Mouse (Mus musculus): ENCODE measurements around the gene Kptn. TPM values are rescaled to one million over a fixed set of nuclear protein-coding genes. Genes with fewer than 3 reads are reported as not detected.

Kptn gene
- polyA plus RNA-seq, 1 experiment from 2014 or later: 26.7 TPM

DNA sequence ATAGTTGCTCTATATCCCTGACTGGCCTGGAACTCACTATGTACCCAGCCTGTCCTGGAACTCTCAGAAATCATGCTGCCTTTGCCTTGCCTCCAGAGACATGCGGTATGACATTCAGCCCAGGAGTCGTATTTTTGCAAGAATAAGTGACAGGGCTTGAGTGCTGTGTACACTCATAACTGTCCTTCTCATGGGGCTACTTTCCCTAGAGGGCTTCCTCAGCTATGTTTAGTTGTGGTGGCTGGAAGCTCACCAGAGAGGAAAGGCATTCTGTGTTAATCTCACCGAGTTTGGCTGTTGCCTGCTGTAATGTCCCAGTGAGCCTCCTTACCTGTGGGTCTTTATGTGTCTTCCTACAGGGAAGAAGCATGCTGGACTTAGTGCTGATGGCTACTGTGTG is 25.1 kb upstream of the Kptn start:
- no peaks in the 10 kb centered on the region for H3K36me3 ChIP-seq (ENCODE audit: insufficient read depth)
- H3K4me3 ChIP-seq (ENCODE audit: low read depth, low read length): no peak overlapping the region
- 0 out of 2 replicates have a peak, but pooled peaks cover 5% of the 10 kb centered on the region for H3K4me1 ChIP-seq (ENCODE audit: insufficient read depth)
- WGBS: 58% methylated on average over 3 of the region's 3 CpGs
- no peak overlapping the region for H3K9ac ChIP-seq
- TF ChIP-seq CTCF (IDR thresholded peaks at IDR 0.05; ENCODE audit: low read depth): no peak
- DNase-seq (no peak), ATAC-seq (ENCODE audit: insufficient read depth) (no peak)
- no peaks in the 10 kb centered on the region for H3K27me3 ChIP-seq (ENCODE audit: insufficient read depth, low read length)
- H3K4me2 ChIP-seq: no peak overlapping the region
- H3K27ac ChIP-seq (ENCODE audit: low read depth): no peak overlapping the region
- no peaks in the 10 kb centered on the region for H3K9me3 ChIP-seq (ENCODE audit: low read depth, low read length)

DNA sequence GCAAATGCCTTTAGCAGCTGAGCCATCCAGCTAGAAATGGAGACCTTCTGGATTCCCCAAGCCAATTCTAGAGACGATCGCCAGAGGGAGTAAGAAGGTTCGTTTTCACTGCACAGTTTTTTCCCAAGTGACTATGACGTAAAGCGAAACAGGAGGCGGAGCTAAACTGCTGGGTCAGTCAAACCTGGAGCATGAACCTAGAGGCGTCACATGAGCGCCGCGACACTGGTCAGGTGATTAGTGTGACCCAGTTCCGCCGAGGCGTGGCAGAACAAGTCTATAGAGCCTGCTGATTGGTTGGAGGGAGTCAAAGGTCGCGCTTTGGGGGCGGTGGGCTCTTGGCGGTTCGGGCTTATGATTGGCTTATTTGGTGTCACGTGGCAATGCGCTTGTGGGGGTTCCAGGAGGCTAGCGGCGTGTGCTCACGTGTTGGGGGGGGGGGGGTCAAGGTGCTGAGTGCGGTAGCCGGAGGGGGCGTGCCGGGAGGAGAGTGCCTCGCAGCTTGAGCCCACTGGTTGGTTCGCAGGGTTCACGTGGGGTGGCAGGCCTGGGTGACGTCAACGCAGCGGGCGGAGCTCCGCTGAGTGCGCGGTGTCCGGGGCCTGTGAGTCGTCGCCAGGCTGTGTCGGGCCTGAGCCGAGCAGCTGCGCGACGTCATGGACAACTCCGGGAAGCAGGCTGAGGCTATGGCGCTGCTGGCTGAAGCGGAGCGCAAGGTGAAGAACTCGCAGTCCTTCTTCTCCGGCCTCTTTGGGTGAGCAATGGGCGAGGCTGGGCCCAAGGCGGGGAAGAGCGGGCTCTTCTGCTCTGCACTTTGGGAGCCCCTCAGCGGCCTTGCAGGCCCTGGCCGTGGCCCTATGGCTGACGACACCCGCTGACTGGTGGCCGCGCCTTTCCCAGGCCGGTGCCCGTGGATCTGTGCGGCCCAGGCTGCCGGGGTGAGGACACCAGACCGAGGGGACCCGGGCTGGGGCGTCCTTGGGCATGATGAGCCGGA is 21.4 kb upstream of the Kptn start, which contains the start of gene Napa:
Napa (plus strand) TSS at position 438 of the 997 bp plus-strand sequence.
- Histone ChIP-seq H3K27me3 (ENCODE audit: insufficient read depth, low read length) (no peaks in the 10 kb centered on the region), H3K27ac (ENCODE audit: low read depth) (peak within 1 kb of the TSS; percentile 92), H3K4me3 (ENCODE audit: low read depth, low read length) (peak within 1 kb of the TSS; percentile 97), H3K36me3 (ENCODE audit: insufficient read depth) (peaks cover 22% of the 10 kb centered on the region), H3K4me1 (ENCODE audit: insufficient read depth) (0 out of 2 replicates have a peak, but pooled peaks cover 5% of the 10 kb centered on the region), H3K9me3 (ENCODE audit: low read depth, low read length) (no peaks in the 10 kb centered on the region), H3K4me2 (peak within 1 kb of the TSS; percentile 93), H3K9ac (peak within 1 kb of the TSS; percentile 98)
- peak; percentile 99 for ATAC-seq (ENCODE audit: insufficient read depth)
- TF ChIP-seq CTCF (IDR thresholded peaks at IDR 0.05; ENCODE audit: low read depth): peak; percentile 76
- DNase-seq: peak; percentile 100
- WGBS: under 1% methylated on average over 66 of the region's 68 CpGs

DNA sequence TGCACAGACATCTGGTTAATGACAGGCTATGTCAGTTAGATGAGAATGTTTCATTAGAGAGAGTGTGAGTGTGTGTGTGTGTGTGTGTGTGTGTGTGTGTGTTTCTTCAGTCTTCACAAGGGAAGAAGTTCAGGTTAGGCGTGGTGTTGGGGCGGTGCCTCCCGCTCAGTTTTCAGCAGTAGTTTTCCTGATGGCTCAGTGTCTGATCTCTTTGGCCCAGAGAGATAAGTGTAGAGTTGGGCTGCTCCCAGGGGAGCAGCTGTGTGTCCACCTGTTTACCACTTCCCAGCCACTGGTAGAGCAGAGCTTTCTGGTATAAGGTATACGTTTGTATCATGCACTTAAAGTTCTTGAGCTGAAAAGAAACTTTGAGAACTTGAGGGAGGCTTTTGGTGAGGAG is 19.8 kb upstream of the Kptn start:
- peak overlapping the region; percentile 98 for H3K9ac ChIP-seq
- H3K4me1 ChIP-seq (ENCODE audit: insufficient read depth): 0 out of 2 replicates have a peak, but pooled peaks cover 5% of the 10 kb centered on the region
- H3K4me2 ChIP-seq: peak overlapping the region; percentile 93
- H3K4me3 ChIP-seq (ENCODE audit: low read depth, low read length): peak overlapping the region; percentile 97
- no peak for ATAC-seq (ENCODE audit: insufficient read depth)
- 72% methylated on average over 4 of the region's 4 CpGs for WGBS
- H3K36me3 ChIP-seq (ENCODE audit: insufficient read depth): peaks cover 38% of the 10 kb centered on the region
- no peak for TF ChIP-seq CTCF (IDR thresholded peaks at IDR 0.05; ENCODE audit: low read depth)
- no peaks in the 10 kb centered on the region for H3K27me3 ChIP-seq (ENCODE audit: insufficient read depth, low read length)
- H3K9me3 ChIP-seq (ENCODE audit: low read depth, low read length): no peaks in the 10 kb centered on the region
- DNase-seq: no peak
- H3K27ac ChIP-seq (ENCODE audit: low read depth): no peak overlapping the region

DNA sequence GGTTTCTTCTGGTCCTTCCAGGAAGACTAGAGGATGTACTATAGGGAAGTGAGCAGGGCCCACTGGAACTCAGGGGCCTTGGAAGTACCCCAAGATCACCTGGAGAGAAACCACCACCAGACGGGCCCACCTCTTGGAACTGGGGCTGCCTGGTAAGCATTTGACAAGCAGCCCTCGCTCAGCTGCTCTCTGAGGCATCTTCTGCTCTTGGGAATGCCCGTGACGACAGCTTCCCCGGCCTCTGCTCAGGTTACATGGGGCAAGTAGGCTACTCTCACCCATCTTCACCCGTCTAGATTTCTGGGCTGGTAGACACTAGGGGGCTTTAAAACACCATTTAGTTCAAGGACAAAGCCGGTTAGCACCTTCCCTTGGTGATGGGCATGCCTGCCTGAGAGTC is 18.6 kb upstream of the Kptn start:
- DNase-seq (no peak), ATAC-seq (ENCODE audit: insufficient read depth) (no peak)
- H3K27ac ChIP-seq (ENCODE audit: low read depth): no peak overlapping the region
- H3K9me3 ChIP-seq (ENCODE audit: low read depth, low read length): no peaks in the 10 kb centered on the region
- 0 out of 2 replicates have a peak, but pooled peaks cover 5% of the 10 kb centered on the region for H3K4me1 ChIP-seq (ENCODE audit: insufficient read depth)
- H3K36me3 ChIP-seq (ENCODE audit: insufficient read depth): peaks cover 38% of the 10 kb centered on the region
- H3K27me3 ChIP-seq (ENCODE audit: insufficient read depth, low read length): no peaks in the 10 kb centered on the region
- WGBS: 74% methylated on average over 7 of the region's 7 CpGs
- H3K9ac ChIP-seq: no peak overlapping the region
- no peak overlapping the region for H3K4me2 ChIP-seq
- H3K4me3 ChIP-seq (ENCODE audit: low read depth, low read length): no peak overlapping the region
- no peak for TF ChIP-seq CTCF (IDR thresholded peaks at IDR 0.05; ENCODE audit: low read depth)

DNA sequence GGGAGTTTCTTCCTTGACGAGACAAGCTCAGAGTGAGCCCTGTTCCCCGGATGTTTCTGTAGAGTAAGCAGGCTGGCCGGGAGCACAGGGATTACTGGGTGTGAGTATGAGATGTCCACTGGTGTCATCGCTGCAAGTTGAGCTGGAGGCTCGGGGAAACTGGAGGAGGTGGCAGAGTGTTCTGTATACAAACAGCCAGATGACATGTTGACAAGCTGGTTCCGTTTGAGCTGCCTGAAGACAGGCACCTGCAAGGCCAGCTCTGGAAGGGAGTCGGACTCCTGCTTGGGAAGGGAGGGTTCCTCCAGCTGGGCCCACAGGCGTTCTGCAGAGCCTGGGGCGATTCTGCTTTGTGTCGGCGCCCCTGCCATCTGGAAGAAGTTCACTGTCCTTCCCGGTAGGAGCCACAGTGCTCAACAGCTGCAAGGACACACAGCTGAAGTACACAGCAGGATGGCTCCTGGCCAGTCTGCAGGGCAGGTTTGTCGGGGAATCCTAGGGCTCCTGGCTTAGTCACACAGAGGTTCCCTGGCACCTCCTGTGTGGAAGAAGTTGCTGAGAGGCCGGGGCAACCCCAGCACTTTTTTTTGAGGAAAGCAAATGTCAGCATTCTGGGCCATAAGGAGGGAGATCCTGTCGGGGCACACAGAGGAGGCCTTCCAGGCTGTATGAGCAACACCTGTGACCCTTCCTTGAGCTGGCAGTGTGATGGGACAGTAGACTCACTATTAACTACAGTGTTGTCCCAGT is 17.8 kb upstream of the Kptn start:
- no peak for ATAC-seq (ENCODE audit: insufficient read depth)
- DNase-seq: no peak
- peaks cover 38% of the 10 kb centered on the region for H3K36me3 ChIP-seq (ENCODE audit: insufficient read depth)
- H3K9ac ChIP-seq: peak overlapping the region; percentile 6; the same call in 1 of the 2 replicates
- no peak for TF ChIP-seq CTCF (IDR thresholded peaks at IDR 0.05; ENCODE audit: low read depth)
- WGBS: 53% methylated on average over 15 of the region's 15 CpGs
- H3K27me3 ChIP-seq (ENCODE audit: insufficient read depth, low read length): no peaks in the 10 kb centered on the region
- H3K4me1 ChIP-seq (ENCODE audit: insufficient read depth): 0 out of 2 replicates have a peak, but pooled peaks cover 5% of the 10 kb centered on the region
- no peak overlapping the region for H3K27ac ChIP-seq (ENCODE audit: low read depth)
- H3K9me3 ChIP-seq (ENCODE audit: low read depth, low read length): no peaks in the 10 kb centered on the region
- H3K4me3 ChIP-seq (ENCODE audit: low read depth, low read length): no peak overlapping the region
- no peak overlapping the region for H3K4me2 ChIP-seq

DNA sequence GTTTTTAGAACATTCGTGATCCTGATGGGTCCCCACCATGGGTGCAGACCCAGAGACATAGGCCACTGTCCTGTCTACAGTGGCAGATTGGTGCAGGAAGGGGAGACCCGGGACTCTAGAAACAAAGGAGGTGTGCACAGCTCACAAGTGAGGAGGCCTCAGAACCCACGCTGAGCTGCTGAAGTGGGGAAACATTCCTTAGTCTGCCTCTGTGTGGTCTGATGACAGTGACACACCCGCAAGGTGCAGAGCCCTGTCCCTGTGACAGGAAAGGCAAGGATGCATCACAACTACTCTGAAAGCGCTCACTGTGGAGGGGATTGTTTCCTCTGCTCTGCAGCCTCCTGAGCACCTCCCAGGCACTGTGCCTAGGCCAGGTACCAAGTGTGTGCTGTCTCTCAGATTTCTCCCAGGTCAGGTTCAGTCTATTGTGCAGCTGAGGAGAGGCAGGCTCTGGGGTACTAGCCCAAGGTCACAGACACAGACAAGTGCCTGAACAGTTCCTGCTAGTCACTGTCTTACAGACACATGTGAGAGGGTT is 16.9 kb upstream of the Kptn start:
- H3K4me2 ChIP-seq: no peak overlapping the region
- ATAC-seq (ENCODE audit: insufficient read depth) (no peak), DNase-seq (no peak)
- H3K36me3 ChIP-seq (ENCODE audit: insufficient read depth): peaks cover 42% of the 10 kb centered on the region
- H3K27ac ChIP-seq (ENCODE audit: low read depth): no peak overlapping the region
- 76% methylated on average over 5 of the region's 5 CpGs for WGBS
- H3K9ac ChIP-seq: no peak overlapping the region
- TF ChIP-seq CTCF (IDR thresholded peaks at IDR 0.05; ENCODE audit: low read depth): no peak
- H3K27me3 ChIP-seq (ENCODE audit: insufficient read depth, low read length): no peaks in the 10 kb centered on the region
- no peaks in the 10 kb centered on the region for H3K9me3 ChIP-seq (ENCODE audit: low read depth, low read length)
- H3K4me1 ChIP-seq (ENCODE audit: insufficient read depth): 0 out of 2 replicates have a peak, but pooled peaks cover 5% of the 10 kb centered on the region
- H3K4me3 ChIP-seq (ENCODE audit: low read depth, low read length): no peak overlapping the region

Data from lung, embryonic 14.5 days (tissue).